Mouse (Mus musculus) kidney, adult 2 months (tissue): Measurements from ENCODE around the gene Cd47.

Experiments used
- CTCF ChIP-seq: fragments of 200-500 bp; conservative IDR thresholded peaks from 2 replicates; pipeline ENCODE4 v1.5.1; 2011; ENCODE audit warnings: low read depth, mild to moderate bottlenecking, control low read depth, low read length, moderate library complexity, mixed read lengths; ENCODE audit not compliant: insufficient read depth, insufficient read length
- POLR2A ChIP-seq: fragments of 200-500 bp; IDR thresholded peaks from one replicate; pipeline ENCODE4 v1.6.1; 2011; ENCODE audit warnings: low read depth, low read length, control low read depth

DNA sequence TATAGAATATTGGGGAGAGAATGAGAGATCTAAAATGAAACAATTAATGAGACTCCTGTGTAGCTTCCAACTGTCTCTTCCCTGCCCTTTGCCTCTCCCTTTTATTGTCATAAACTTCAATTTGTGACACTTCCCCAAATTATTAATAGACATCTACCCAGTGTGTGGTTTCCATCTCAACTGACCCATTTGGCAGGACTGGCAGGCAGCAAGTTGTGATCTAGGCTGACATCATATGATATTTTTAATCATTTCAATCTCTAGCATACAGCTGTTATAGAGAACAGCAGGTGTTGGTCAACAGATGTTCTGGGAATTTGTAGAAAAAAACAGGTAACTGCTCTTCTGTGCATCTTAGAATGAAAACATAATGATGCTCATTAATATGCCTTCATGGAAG lies 17.0 kb upstream of the Cd47 start:
- no peak for TF ChIP-seq CTCF
- TF ChIP-seq POLR2A: no peak
